Mouse (Mus musculus) embryonic facial prominence, embryonic 11.5 days (tissue): ENCODE results near the gene Cyp2s1. TPM values are rescaled to one million over a fixed set of nuclear protein-coding genes. Genes with fewer than 3 reads are reported as not detected.

Source experiments
- ATAC-seq: fragments of 200-750 bp; cut with Nextera tagmentation; replicated peaks from 2 replicates; pipeline ENCODE4 v1.8.0; 2017; ENCODE audit warnings: low read depth; ENCODE audit not compliant: insufficient number of reproducible peaks, low FRiP score, low TSS enrichment
- DNase-seq: peaks from one replicate; pipeline ENCODE4 v3.0.0-alpha.2; 2015; ENCODE audit warnings: low spot score
- H3K27ac ChIP-seq: fragments of 300-500 bp; sonication (generic); replicated peaks from 2 replicates; pipeline ENCODE4 v1.5.1; 2014; ENCODE audit warnings: mild to moderate bottlenecking, low read depth, low read length, control low read depth
- H3K27me3 ChIP-seq: fragments of 300-500 bp; sonication (generic); 2 replicates; pipeline ENCODE4 v1.6.1; 2014; ENCODE audit warnings: mild to moderate bottlenecking, low read length, moderate library complexity, mixed read lengths; ENCODE audit not compliant: control insufficient read depth, insufficient read depth
- H3K36me3 ChIP-seq: fragments of 300-500 bp; sonication (generic); replicated peaks from 2 replicates; pipeline ENCODE4 v1.6.1; 2014; ENCODE audit warnings: low read depth, mild to moderate bottlenecking, low read length, moderate library complexity, mixed read lengths; ENCODE audit not compliant: control insufficient read depth, insufficient read depth
- H3K4me1 ChIP-seq: fragments of 300-500 bp; sonication (generic); 2 replicates; pipeline ENCODE4 v1.6.1; 2014; ENCODE audit warnings: low read length, mixed read lengths; ENCODE audit not compliant: control insufficient read depth, insufficient read depth
- H3K4me2 ChIP-seq: fragments of 300-500 bp; sonication (generic); 2 replicates; pipeline ENCODE4 v1.6.1; 2014; ENCODE audit warnings: low read depth, mild to moderate bottlenecking, control low read depth, low read length, moderate library complexity
- H3K4me3 ChIP-seq: fragments of 300-500 bp; sonication (generic); 2 replicates; pipeline ENCODE4 v1.5.1; 2014; ENCODE audit warnings: low read depth, low read length, control low read depth
- H3K9ac ChIP-seq: fragments of 300-500 bp; sonication (generic); replicated peaks from 2 replicates; pipeline ENCODE4 v1.6.1; 2014; ENCODE audit warnings: mild to moderate bottlenecking, control low read depth, low read length
- H3K9me3 ChIP-seq: fragments of 300-500 bp; sonication (generic); replicated peaks from 2 replicates; pipeline ENCODE4 v1.6.1; 2016; ENCODE audit warnings: mild to moderate bottlenecking, low read length, inconsistent platforms, mixed read lengths; ENCODE audit not compliant: control insufficient read depth
- WGBS: fragments of 180-500 bp; shearing (Covaris S2); extraction: QIAGEN DNeasy Blood & Tissue Kit; methylation state at CpG from one replicate; pipeline ENCODE4 v1.1.7; 2014; 5-methylcytosine and 5-hydroxymethylcytosine counted together
- polyA plus RNA-seq: library from polyadenylated mRNA; unstranded; fragments of >200 nt; fragmentation: Nextera tagmentation; extraction: Ambion mirVana; gene quantifications from 2 replicates; pipeline ENCODE4 v1.2.1, GENCODE M21; 2014

The Cyp2s1 gene
- polyA plus RNA-seq, 1 experiment from 2014 or later: 3.4 TPM

DNA sequence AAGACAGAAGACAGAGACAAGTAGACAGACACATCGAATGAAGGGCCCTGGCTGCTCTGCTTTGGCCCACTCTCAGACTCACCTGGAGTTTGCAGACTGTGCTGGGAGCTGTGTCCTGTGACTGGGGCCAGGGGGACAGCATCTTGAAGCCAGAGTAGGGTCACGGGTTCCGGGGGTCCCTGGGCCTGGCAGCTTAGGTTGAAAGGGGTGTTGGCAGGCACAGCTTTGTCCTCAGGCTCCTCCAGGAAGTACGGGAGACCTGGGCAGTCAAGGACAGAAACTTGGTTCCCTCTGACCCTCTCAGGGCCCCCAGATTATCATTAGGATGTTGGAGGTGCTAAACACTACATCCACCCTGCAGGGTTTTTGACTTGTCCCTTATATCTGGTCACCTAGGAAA lies 31.0 kb downstream of the Cyp2s1 start:
- Histone ChIP-seq H3K9me3 (no peaks in the 10 kb centered on the region), H3K4me3 (no peak overlapping the region), H3K9ac (no peak overlapping the region), H3K4me1 (peaks cover 12% of the 10 kb centered on the region), H3K36me3 (no peaks in the 10 kb centered on the region), H3K4me2 (no peak overlapping the region), H3K27me3 (no peaks in the 10 kb centered on the region), H3K27ac (no peak overlapping the region)
- WGBS: 71% methylated on average over 4 of the region's 4 CpGs
- no peak for ATAC-seq
- DNase-seq: no peak

- H3K4me1 ChIP-seq: peaks cover 12% of the 10 kb centered on the region
- WGBS: 48% methylated on average over 1 of the region's 1 CpGs
- DNase-seq (no peak), ATAC-seq (no peak)
- H3K27ac ChIP-seq: no peak overlapping the region
- H3K4me3 ChIP-seq: no peak overlapping the region
- H3K9me3 ChIP-seq: no peaks in the 10 kb centered on the region
- no peak overlapping the region for H3K4me2 ChIP-seq
- H3K27me3 ChIP-seq: no peaks in the 10 kb centered on the region
- H3K9ac ChIP-seq: no peak overlapping the region
- H3K36me3 ChIP-seq: no peaks in the 10 kb centered on the region
These were observed 31.9 kb downstream of the Cyp2s1 start for GRCm38 (mm10) chr7:25784808-25785207.

DNA sequence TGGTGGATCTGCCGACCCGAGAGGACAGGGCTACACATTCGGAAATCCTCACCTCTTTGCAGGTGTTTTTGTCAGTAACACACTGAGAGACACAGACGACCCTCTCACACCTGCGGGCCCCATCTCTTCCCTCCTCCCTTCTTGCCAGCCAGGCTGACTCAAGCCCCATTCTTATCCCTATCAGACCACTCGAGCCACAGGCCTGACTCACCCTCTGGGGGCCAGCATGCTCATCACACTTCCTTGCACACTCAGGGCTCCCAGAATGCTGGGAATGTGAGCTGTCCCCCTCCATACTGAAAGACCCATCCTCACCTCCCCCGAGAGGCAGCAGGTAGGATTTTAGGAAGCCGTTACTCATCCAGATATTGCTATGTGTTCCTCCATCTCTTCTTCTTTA lies 33.0 kb downstream of the Cyp2s1 start:
- no peak for ATAC-seq
- Histone ChIP-seq H3K4me2 (no peak overlapping the region), H3K9ac (no peak overlapping the region), H3K36me3 (no peaks in the 10 kb centered on the region), H3K27me3 (no peaks in the 10 kb centered on the region), H3K9me3 (no peaks in the 10 kb centered on the region), H3K4me3 (no peak overlapping the region), H3K4me1 (peaks cover 12% of the 10 kb centered on the region), H3K27ac (no peak overlapping the region)
- no peak for DNase-seq
- 60% methylated on average over 8 of the region's 8 CpGs for WGBS

DNA sequence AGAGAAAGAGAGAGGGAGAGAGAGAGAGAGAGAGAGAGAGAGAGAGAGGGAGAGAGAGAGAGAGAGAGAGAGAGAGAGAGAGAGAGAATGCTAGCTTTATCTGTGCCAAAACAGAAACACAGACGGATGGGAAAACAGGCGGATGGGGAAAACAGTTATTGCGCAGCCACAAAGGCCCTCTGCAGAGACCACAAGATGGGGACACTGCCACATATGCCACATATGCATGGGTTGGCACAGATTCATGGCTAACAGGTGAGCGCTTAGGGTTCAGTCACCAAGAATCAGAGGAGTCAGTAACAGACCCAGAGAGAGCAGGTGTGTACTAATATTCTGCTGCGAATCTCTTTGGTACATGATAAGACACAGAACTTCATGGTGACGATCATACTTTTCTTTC lies 34.0 kb downstream of the Cyp2s1 start:
- DNase-seq (no peak), ATAC-seq (no peak)
- H3K4me3 ChIP-seq: no peak overlapping the region
- no peaks in the 10 kb centered on the region; the same call in 1 of the 2 replicates for H3K36me3 ChIP-seq
- H3K4me2 ChIP-seq: no peak overlapping the region
- no peak overlapping the region for H3K27ac ChIP-seq
- H3K9me3 ChIP-seq: no peaks in the 10 kb centered on the region
- 82% methylated on average over 6 of the region's 6 CpGs for WGBS
- H3K27me3 ChIP-seq: no peaks in the 10 kb centered on the region
- no peak overlapping the region for H3K9ac ChIP-seq
- H3K4me1 ChIP-seq: peaks cover 12% of the 10 kb centered on the region

DNA sequence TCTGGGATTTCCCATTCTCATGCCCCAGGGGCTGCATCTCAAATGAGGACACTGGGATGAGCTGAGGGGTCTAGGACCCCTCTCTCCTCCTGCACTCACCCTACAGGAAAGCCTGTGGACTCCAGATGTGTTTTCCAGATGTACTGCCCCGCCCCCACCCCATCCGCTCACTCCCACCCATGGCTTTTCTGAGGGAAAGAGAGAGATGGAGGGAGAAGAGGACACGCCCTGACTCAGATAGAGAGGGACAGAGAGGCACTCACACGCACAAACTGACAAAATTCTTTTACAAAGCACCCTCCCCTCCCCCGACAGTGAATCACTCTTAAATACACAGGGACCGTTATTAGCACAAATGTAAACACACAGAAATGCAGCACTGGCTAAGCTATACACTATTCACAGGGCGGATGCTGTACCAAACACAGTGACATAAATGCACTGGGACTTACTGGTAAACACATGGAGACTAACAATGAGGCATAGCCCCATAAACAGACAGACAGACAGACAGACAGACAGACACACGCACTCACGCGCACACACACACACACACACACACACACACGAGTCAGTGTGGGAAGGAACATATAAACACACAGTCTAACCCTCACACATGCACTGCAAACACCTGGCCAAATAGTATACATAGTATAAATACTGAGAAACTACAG lies 34.6 kb downstream of the Cyp2s1 start:
- H3K4me2 ChIP-seq: peak overlapping the region; percentile 76
- H3K4me3 ChIP-seq: peak overlapping the region; percentile 29
- H3K36me3 ChIP-seq: no peaks in the 10 kb centered on the region; the same call in 1 of the 2 replicates
- peaks cover 9% of the 10 kb centered on the region for H3K4me1 ChIP-seq
- H3K9ac ChIP-seq: peak overlapping the region; percentile 57
- WGBS: 39% methylated on average over 11 of the region's 11 CpGs
- DNase-seq: peak; percentile 40
- peak; percentile 51; the same call in 1 of the 2 replicates for ATAC-seq
- no peaks in the 10 kb centered on the region for H3K27me3 ChIP-seq
- no peak overlapping the region; the same call in 1 of the 2 replicates for H3K27ac ChIP-seq
- H3K9me3 ChIP-seq: no peaks in the 10 kb centered on the region

DNA sequence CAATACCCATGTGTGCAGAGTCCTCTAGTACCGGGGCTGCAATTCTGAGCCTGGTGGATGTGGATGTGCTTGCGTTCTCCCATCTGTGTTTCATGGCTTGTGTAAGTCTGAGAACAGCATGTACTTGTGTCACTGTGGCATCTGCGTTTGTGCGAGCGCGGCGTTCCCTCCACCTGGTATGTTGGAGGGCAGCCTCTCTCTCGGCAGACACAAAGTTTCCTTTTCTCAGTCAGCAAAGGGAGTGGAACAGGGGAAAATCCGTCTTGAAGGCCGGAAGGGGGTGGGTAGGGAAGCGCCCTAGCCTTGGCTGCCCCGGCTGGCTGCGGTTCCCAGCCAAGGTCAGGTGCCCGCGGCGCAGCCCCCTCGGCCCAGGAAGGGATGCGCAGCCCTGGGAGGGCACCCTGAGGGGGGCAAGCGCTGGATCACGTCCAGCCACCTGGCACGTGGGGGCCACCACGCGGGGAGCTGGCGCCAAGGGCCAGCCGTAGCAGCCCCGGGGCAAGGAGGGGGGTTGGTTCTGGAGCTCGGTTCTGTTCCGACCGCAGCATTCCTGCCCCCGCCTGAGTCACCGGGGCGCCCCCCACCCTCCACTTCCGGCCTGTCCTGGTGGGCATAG lies 35.3 kb downstream of the Cyp2s1 start:
- WGBS: 5% methylated on average over 33 of the region's 33 CpGs
- peak; percentile 45; the same call in 1 of the 2 replicates for ATAC-seq
- no peaks in the 10 kb centered on the region for H3K27me3 ChIP-seq

GRCm38 (mm10) chr7:25780753-25781152 lies 36.0 kb downstream of the Cyp2s1 start:
- no peak overlapping the region for H3K27ac ChIP-seq
- H3K4me3 ChIP-seq: no peak overlapping the region
- no peak for ATAC-seq
- peaks cover 6% of the 10 kb centered on the region for H3K4me1 ChIP-seq
- 63% methylated on average over 4 of the region's 4 CpGs for WGBS
- no peak overlapping the region for H3K9ac ChIP-seq
- H3K36me3 ChIP-seq: no peaks in the 10 kb centered on the region; the same call in 1 of the 2 replicates
- H3K9me3 ChIP-seq: no peaks in the 10 kb centered on the region
- H3K4me2 ChIP-seq: no peak overlapping the region
- DNase-seq: no peak
- H3K27me3 ChIP-seq: no peaks in the 10 kb centered on the region

More for the DNA sequence above, 35.3 kb downstream of the Cyp2s1 start:
- H3K4me3 ChIP-seq: peak overlapping the region; percentile 29
- no peaks in the 10 kb centered on the region for H3K9me3 ChIP-seq
- no peak overlapping the region for H3K27ac ChIP-seq
- DNase-seq: peak; percentile 25
- H3K4me1 ChIP-seq: peaks cover 9% of the 10 kb centered on the region
- H3K36me3 ChIP-seq: no peaks in the 10 kb centered on the region; the same call in 1 of the 2 replicates
- H3K4me2 ChIP-seq: peak overlapping the region; percentile 76
- peak overlapping the region; percentile 57 for H3K9ac ChIP-seq

DNA sequence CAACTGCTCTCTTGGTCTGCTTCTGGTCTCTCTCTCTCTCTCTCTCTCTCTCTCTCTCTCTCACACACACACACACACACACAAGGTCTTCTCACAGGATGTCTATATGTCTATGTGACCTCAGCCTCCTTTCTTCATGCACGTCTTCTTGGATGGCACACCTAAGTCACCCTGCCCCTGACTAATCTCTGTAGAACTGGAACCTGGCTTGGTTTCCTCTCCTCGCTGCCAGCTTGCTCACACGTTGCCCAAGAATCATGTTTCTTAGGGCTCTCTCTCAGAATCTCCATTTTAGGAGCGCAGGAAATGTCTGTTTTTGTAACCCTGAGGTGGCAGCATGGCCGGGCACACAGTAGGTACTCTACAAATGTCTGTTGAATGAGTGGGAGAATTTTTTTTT lies 36.7 kb downstream of the Cyp2s1 start:
- H3K9ac ChIP-seq: no peak overlapping the region
- peaks cover 6% of the 10 kb centered on the region for H3K4me1 ChIP-seq
- H3K27ac ChIP-seq: no peak overlapping the region
- no peak for DNase-seq
- 84% methylated on average over 5 of the region's 5 CpGs for WGBS
- H3K9me3 ChIP-seq: no peaks in the 10 kb centered on the region
- H3K36me3 ChIP-seq: no peaks in the 10 kb centered on the region; the same call in 1 of the 2 replicates
- ATAC-seq: no peak
- no peaks in the 10 kb centered on the region for H3K27me3 ChIP-seq
- no peak overlapping the region for H3K4me2 ChIP-seq
- no peak overlapping the region for H3K4me3 ChIP-seq
